Mouse (Mus musculus) ES-Bruce4 (cell line): ENCODE measurements around the gene Robo4.

Source experiments
- CTCF ChIP-seq: IDR thresholded peaks from one replicate; pipeline ENCODE4 v1.8.1; 2011; ENCODE audit warnings: low read depth, low read length
- EP300 ChIP-seq: IDR thresholded peaks from 2 replicates; pipeline ENCODE4 v1.6.1; 2011; ENCODE audit warnings: low read depth, low read length; ENCODE audit not compliant: insufficient read depth
- POLR2A ChIP-seq: IDR thresholded peaks from one replicate; pipeline ENCODE4 v1.8.1; 2011; ENCODE audit warnings: low read length; ENCODE audit not compliant: insufficient read depth

DNA sequence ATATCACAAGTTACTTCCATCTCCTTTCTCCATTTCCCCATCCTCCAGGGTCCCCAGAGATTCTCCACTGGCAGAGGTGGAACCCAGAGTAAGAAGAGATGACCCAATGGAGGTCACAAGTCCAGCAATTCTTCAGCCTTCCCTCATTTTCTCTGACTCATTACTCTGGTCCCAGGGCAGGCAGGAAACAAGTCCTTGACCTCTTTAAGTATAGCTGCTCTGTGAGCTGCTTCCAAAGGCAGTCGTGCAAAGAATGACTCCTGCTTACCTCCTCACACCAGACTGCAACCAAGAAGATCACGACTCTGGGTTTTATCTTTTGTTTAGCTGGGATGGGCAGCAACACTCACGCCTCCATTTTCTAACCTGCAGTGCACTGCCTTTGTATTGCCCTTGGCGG, 33.9 kb downstream of the Robo4 start:
- TF ChIP-seq POLR2A (no peak), CTCF (no peak), EP300 (no peak)
